In genomic region chr1:98027959-98028358, GRCm38 (mm10) we compare ENCODE assay signal across 20 mouse cellular contexts.
DNase-seq lines count a peak whose midpoint lies in the region; ATAC-seq and TF ChIP-seq lines count a peak whose summit lies in the region.
"Had no signal": no experiment of that assay in that cellular context is flagged by ENCODE, and none has a peak within 500 bp of the region (broad histone marks: within the 10 kb centered on the region; RNA-seq: fewer than 3 reads in every experiment).

No protein-coding gene starts in this region.

- H3K9me3 ChIP-seq in stomach, postnatal 0 days (ENCODE audit: control insufficient read depth, low read length), result no peaks in the 10 kb centered on the region
- H3K9me3 ChIP-seq: embryonic facial prominence, embryonic 13.5 days; forebrain, embryonic 12.5 days; heart, embryonic 10.5 days; hindbrain, embryonic 13.5 days had no signal

- peak; percentile 10 for DNase-seq in heart, adult 11 months
- no peak for DNase-seq in heart, adult 9 months (ENCODE audit: low spot score in 2 of 2)
- DNase-seq in 416B (ENCODE audit: low read depth), result peak; percentile 92
- DNase-seq in stomach, postnatal 0 days (ENCODE audit: low spot score), result no peak
- no peak for DNase-seq in layer of hippocampus, adult 2 months (ENCODE audit: low spot score in 2 of 2)
- no peak for DNase-seq in layer of hippocampus, adult 9-10 months (ENCODE audit: low spot score)
- DNase-seq: adrenal gland, postnatal 10 days; cerebellum, adult 11 months; cerebellum, adult 8-10 months; cerebellum, postnatal 14 days; forebrain, postnatal 0 days; gastrocnemius, postnatal 14 days; heart, postnatal 10 days; heart, postnatal 4 days had no signal

- TF ChIP-seq EP300 in stomach, postnatal 0 days (optimal IDR thresholded peaks at IDR 0.05), result no peak

- H3K36me3 ChIP-seq in stomach, postnatal 0 days (ENCODE audit: control insufficient read depth, insufficient read depth, low read length), result no peaks in the 10 kb centered on the region
- H3K36me3 ChIP-seq: embryonic facial prominence, embryonic 13.5 days; forebrain, embryonic 12.5 days; heart, embryonic 10.5 days; hindbrain, embryonic 13.5 days had no signal

- 83% methylated on average over 4 of the region's 4 CpGs for WGBS in stomach, postnatal 0 days

- TF ChIP-seq CTCF in stomach, postnatal 0 days (IDR thresholded peaks at IDR 0.05; ENCODE audit: low read depth), result no peak
- no peak for TF ChIP-seq CTCF in layer of hippocampus, adult 2 months (conservative IDR thresholded peaks at IDR 0.05)

- H3K27me3 ChIP-seq in stomach, postnatal 0 days (ENCODE audit: control insufficient read depth, insufficient read depth, low read length), result no peaks in the 10 kb centered on the region
- H3K27me3 ChIP-seq: embryonic facial prominence, embryonic 13.5 days; forebrain, embryonic 12.5 days; hindbrain, embryonic 13.5 days had no signal

- no peak overlapping the region for H3K4me2 ChIP-seq in stomach, postnatal 0 days (replicated peaks; ENCODE audit: low read depth)
- H3K4me2 ChIP-seq: embryonic facial prominence, embryonic 13.5 days; forebrain, embryonic 12.5 days; hindbrain, embryonic 13.5 days had no signal

- H3K4me3 ChIP-seq in stomach, postnatal 0 days (ENCODE audit: low read depth, low read length), result no peak overlapping the region
- H3K4me3 ChIP-seq in layer of hippocampus, adult 2 months, result no peak overlapping the region
- H3K4me3 ChIP-seq: embryonic facial prominence, embryonic 13.5 days; forebrain, embryonic 12.5 days; heart, embryonic 10.5 days; hindbrain, embryonic 13.5 days had no signal

- H3K4me1 ChIP-seq in stomach, postnatal 0 days (replicated peaks; ENCODE audit: control insufficient read depth, insufficient read depth), result no peaks in the 10 kb centered on the region
- H3K4me1 ChIP-seq: embryonic facial prominence, embryonic 13.5 days; forebrain, embryonic 12.5 days; heart, embryonic 10.5 days; hindbrain, embryonic 13.5 days had no signal

- no peak overlapping the region for H3K9ac ChIP-seq in stomach, postnatal 0 days (ENCODE audit: low read length)
- H3K9ac ChIP-seq: embryonic facial prominence, embryonic 13.5 days; forebrain, embryonic 12.5 days; forebrain, postnatal 0 days; hindbrain, embryonic 13.5 days had no signal

- ATAC-seq in megakaryocyte, adult 5-6 weeks (ENCODE audit: poor library complexity, severe bottlenecking), result 0 out of 2 replicates have a peak, but pooled peaks have one; percentile 31
- peak; percentile 76; the same call in 1 of the 2 replicates for ATAC-seq in stomach, postnatal 0 days (ENCODE audit: low FRiP score, low TSS enrichment)
- ATAC-seq: forebrain, postnatal 0 days; hindbrain, postnatal 0 days had no signal

- no peak overlapping the region for H3K27ac ChIP-seq in stomach, postnatal 0 days (replicated peaks)
- H3K27ac ChIP-seq in layer of hippocampus, adult 2 months, result no peak overlapping the region
- H3K27ac ChIP-seq: embryonic facial prominence, embryonic 13.5 days; forebrain, embryonic 12.5 days; heart, embryonic 10.5 days; hindbrain, embryonic 13.5 days; hindbrain, postnatal 0 days had no signal

Comparison
In these comparisons a context has a peak if more than half of its experiments do, and no peak if none do; other contexts are left out.
1. DNase-seq: peak in heart, adult 11 months (single experiment) and 416B (single experiment); none in heart, adult 9 months (0 of 2), stomach, postnatal 0 days (single experiment), layer of hippocampus, adult 2 months (0 of 2) and layer of hippocampus, adult 9-10 months (single experiment).